ENCODE assay signal across 25 mouse cellular contexts in the genomic region with DNA sequence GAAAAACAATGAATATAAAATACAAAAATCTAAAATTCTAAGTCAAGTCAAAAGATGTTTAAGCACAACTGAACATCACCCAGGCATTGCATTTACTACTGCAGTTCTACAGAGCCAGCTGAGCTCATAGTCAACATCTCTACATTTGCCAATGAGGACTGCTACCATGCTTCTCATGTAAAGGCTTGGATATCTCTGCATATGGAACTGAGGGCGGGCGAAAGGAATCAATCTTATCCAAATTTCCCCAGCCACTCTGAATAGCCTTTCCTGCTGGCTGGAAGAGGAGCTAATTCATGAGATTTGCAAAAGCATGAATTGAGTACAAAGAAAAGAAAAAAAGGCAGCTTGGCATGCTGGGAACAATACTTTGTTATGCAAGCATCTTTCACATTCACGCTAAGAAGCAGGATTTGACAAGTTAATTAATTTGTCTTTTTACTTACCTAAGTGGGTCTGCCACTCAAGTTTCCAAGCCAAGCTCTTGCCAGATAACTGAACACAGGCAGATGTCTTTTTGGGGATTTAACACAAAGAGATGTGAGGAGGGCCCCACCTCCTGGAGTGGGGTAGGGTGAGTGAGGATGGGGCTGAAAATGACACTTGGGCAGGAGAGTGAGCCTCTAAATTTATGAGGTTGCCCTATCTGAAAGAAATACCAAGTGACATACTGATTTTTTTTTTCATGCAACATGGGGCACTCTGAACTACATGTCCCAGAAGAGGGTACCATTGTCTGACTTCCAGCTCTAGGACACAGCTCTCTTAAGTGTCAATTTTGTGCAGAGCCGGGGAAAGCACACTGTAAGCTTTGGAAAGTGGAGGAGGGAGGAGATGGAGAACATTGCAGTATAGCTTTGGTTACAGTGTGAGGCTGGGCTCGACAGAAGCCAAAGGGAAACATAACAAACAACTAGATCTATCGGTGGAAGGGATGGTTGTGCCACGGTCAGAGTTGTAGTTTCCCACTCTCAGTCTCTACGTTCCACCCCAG. TPM values are rescaled to one million over a fixed set of nuclear protein-coding genes. Genes with fewer than 3 reads are reported as not detected.
DNase-seq lines count a peak whose midpoint lies in the region; ATAC-seq lines count a peak whose summit lies in the region.
"Had no signal": no experiment of that assay in that cellular context is flagged by ENCODE, and none has a peak within 500 bp of the region (broad histone marks: within the 10 kb centered on the region; RNA-seq: fewer than 3 reads in every experiment).

No protein-coding gene starts in this region.

- no peaks in the 10 kb centered on the region for H3K36me3 ChIP-seq in hindbrain, embryonic 14.5 days (replicated peaks; ENCODE audit: control insufficient read depth, insufficient read depth)
- no peaks in the 10 kb centered on the region for H3K36me3 ChIP-seq in hindbrain, embryonic 16.5 days (ENCODE audit: control insufficient read depth, insufficient read depth, low read length)
- H3K36me3 ChIP-seq in forebrain, embryonic 13.5 days (ENCODE audit: poor library complexity, severe bottlenecking), result no peaks in the 10 kb centered on the region
- H3K36me3 ChIP-seq in midbrain, embryonic 14.5 days (ENCODE audit: control insufficient read depth, insufficient read depth, low read length), result no peaks in the 10 kb centered on the region
- H3K36me3 ChIP-seq in intestine, embryonic 15.5 days, result no peaks in the 10 kb centered on the region
- H3K36me3 ChIP-seq: embryonic facial prominence, embryonic 10.5 days; limb, embryonic 13.5 days; liver, embryonic 12.5 days had no signal

- H3K27me3 ChIP-seq in hindbrain, embryonic 14.5 days (ENCODE audit: control insufficient read depth, insufficient read depth, low read length), result no peaks in the 10 kb centered on the region
- H3K27me3 ChIP-seq in hindbrain, embryonic 16.5 days (replicated peaks; ENCODE audit: control insufficient read depth, insufficient read depth, low read length), result no peaks in the 10 kb centered on the region
- no peaks in the 10 kb centered on the region for H3K27me3 ChIP-seq in forebrain, embryonic 13.5 days
- no peaks in the 10 kb centered on the region for H3K27me3 ChIP-seq in midbrain, embryonic 14.5 days (ENCODE audit: control insufficient read depth, insufficient read depth, low read length)
- H3K27me3 ChIP-seq in intestine, embryonic 15.5 days (replicated peaks), result no peaks in the 10 kb centered on the region
- H3K27me3 ChIP-seq: CH12.LX; limb, embryonic 13.5 days; liver, embryonic 12.5 days had no signal

- no peak overlapping the region for H3K27ac ChIP-seq in hindbrain, embryonic 14.5 days
- no peak overlapping the region for H3K27ac ChIP-seq in hindbrain, embryonic 16.5 days (ENCODE audit: low read depth, low read length)
- H3K27ac ChIP-seq in forebrain, embryonic 13.5 days, result peak overlapping the region; percentile 63
- no peak overlapping the region for H3K27ac ChIP-seq in midbrain, embryonic 14.5 days (replicated peaks; ENCODE audit: low read depth, low read length)
- H3K27ac ChIP-seq in intestine, embryonic 15.5 days, result no peak overlapping the region
- H3K27ac ChIP-seq: embryonic facial prominence, embryonic 10.5 days; heart, adult 2 months; layer of hippocampus, adult 2 months; limb, embryonic 13.5 days; liver, embryonic 12.5 days; stomach, postnatal 0 days had no signal

- 0 out of 2 replicates have a peak, but pooled peaks have one; percentile 43 for ATAC-seq in hindbrain, embryonic 14.5 days (ENCODE audit: low FRiP score)
- no peak for ATAC-seq in hindbrain, embryonic 16.5 days
- ATAC-seq in forebrain, embryonic 13.5 days, result peak; percentile 89
- no peak for ATAC-seq in midbrain, embryonic 14.5 days (ENCODE audit: low FRiP score, low TSS enrichment)
- no peak for ATAC-seq in intestine, embryonic 15.5 days
- ATAC-seq: liver, embryonic 12.5 days had no signal

- no peak for DNase-seq in hindbrain, embryonic 14.5 days (ENCODE audit: low spot score)
- peak; percentile 57 for DNase-seq in R1 (ENCODE audit: low read depth, low spot score)
- peak; percentile 47 for DNase-seq in midbrain, embryonic 14.5 days
- DNase-seq in adrenal gland, postnatal 25 days, result no peak
- DNase-seq: adrenal gland, postnatal 10 days; B cell, adult 2 months; cerebellum, adult 11 months; cerebellum, adult 9-11 months; gastrocnemius, postnatal 36 days; heart, adult 2 months; heart, postnatal 36 days; kidney, postnatal 25 days; lung, adult 18-20 months; lung, postnatal 10 days had no signal

- H3K9ac ChIP-seq in hindbrain, embryonic 14.5 days, result no peak overlapping the region
- no peak overlapping the region for H3K9ac ChIP-seq in hindbrain, embryonic 16.5 days (ENCODE audit: low read depth, low read length)
- no peak overlapping the region for H3K9ac ChIP-seq in forebrain, embryonic 13.5 days
- H3K9ac ChIP-seq in midbrain, embryonic 14.5 days (replicated peaks; ENCODE audit: low read length), result no peak overlapping the region
- no peak overlapping the region for H3K9ac ChIP-seq in intestine, embryonic 15.5 days
- H3K9ac ChIP-seq: limb, embryonic 13.5 days; liver, embryonic 12.5 days had no signal

- H3K4me1 ChIP-seq in hindbrain, embryonic 14.5 days (replicated peaks; ENCODE audit: control insufficient read depth, insufficient read depth, low read length), result no peaks in the 10 kb centered on the region
- no peaks in the 10 kb centered on the region for H3K4me1 ChIP-seq in hindbrain, embryonic 16.5 days (ENCODE audit: control insufficient read depth, insufficient read depth, low read depth, low read length)
- peaks cover 12% of the 10 kb centered on the region for H3K4me1 ChIP-seq in forebrain, embryonic 13.5 days
- no peaks in the 10 kb centered on the region for H3K4me1 ChIP-seq in midbrain, embryonic 14.5 days (ENCODE audit: control insufficient read depth, insufficient read depth, low read length)
- no peaks in the 10 kb centered on the region for H3K4me1 ChIP-seq in intestine, embryonic 15.5 days (replicated peaks)
- H3K4me1 ChIP-seq: embryonic facial prominence, embryonic 10.5 days; limb, embryonic 13.5 days had no signal

- 38% methylated on average over 8 of the region's 8 CpGs for WGBS in hindbrain, embryonic 14.5 days
- 39% methylated on average over 8 of the region's 8 CpGs for WGBS in hindbrain, embryonic 16.5 days
- 37% methylated on average over 8 of the region's 8 CpGs for WGBS in forebrain, embryonic 13.5 days
- 44% methylated on average over 8 of the region's 8 CpGs for WGBS in midbrain, embryonic 14.5 days
- WGBS in intestine, embryonic 15.5 days, result 75% methylated on average over 8 of the region's 8 CpGs

- no peaks in the 10 kb centered on the region for H3K9me3 ChIP-seq in hindbrain, embryonic 14.5 days (ENCODE audit: control insufficient read depth, low read length)
- no peaks in the 10 kb centered on the region for H3K9me3 ChIP-seq in hindbrain, embryonic 16.5 days (ENCODE audit: control insufficient read depth, low read length)
- H3K9me3 ChIP-seq in forebrain, embryonic 13.5 days (replicated peaks), result no peaks in the 10 kb centered on the region
- H3K9me3 ChIP-seq in midbrain, embryonic 14.5 days (ENCODE audit: control insufficient read depth, low read length), result no peaks in the 10 kb centered on the region
- H3K9me3 ChIP-seq in intestine, embryonic 15.5 days, result no peaks in the 10 kb centered on the region
- H3K9me3 ChIP-seq: embryonic facial prominence, embryonic 10.5 days; liver, embryonic 12.5 days had no signal

- H3K4me2 ChIP-seq in hindbrain, embryonic 14.5 days (replicated peaks), result no peak overlapping the region
- H3K4me2 ChIP-seq in hindbrain, embryonic 16.5 days (ENCODE audit: low read length), result no peak overlapping the region
- H3K4me2 ChIP-seq in forebrain, embryonic 13.5 days, result no peak overlapping the region
- no peak overlapping the region for H3K4me2 ChIP-seq in midbrain, embryonic 14.5 days (ENCODE audit: low read length)
- H3K4me2 ChIP-seq in intestine, embryonic 15.5 days (replicated peaks), result no peak overlapping the region
- H3K4me2 ChIP-seq: limb, embryonic 13.5 days; liver, embryonic 12.5 days had no signal

- no peak overlapping the region for H3K4me3 ChIP-seq in hindbrain, embryonic 14.5 days (replicated peaks; ENCODE audit: low read length)
- no peak overlapping the region for H3K4me3 ChIP-seq in hindbrain, embryonic 16.5 days (ENCODE audit: low read length)
- no peak overlapping the region for H3K4me3 ChIP-seq in forebrain, embryonic 13.5 days
- no peak overlapping the region for H3K4me3 ChIP-seq in midbrain, embryonic 14.5 days (replicated peaks; ENCODE audit: low read depth, low read length)
- H3K4me3 ChIP-seq in intestine, embryonic 15.5 days (replicated peaks), result no peak overlapping the region
- H3K4me3 ChIP-seq: embryonic facial prominence, embryonic 10.5 days; heart, adult 2 months; layer of hippocampus, adult 2 months; limb, embryonic 13.5 days; liver, embryonic 12.5 days had no signal

RNA-seq across cellular contexts. Expression of a gene that starts 12.4 kb away (rescaled TPM):
- 0.48 and 0.60 TPM in 2 replicates for polyA plus RNA-seq in hindbrain, embryonic 14.5 days (2014; fragmentation: Nextera tagmentation; extraction: Ambion mirVana)
- polyA plus RNA-seq in hindbrain, embryonic 16.5 days (2015; fragmentation: Nextera tagmentation; extraction: Ambion mirVana), result 0.28 and 0.35 TPM in 2 replicates
- 0.39 and 0.47 TPM in 2 replicates for polyA plus RNA-seq in forebrain, embryonic 13.5 days (2015; fragmentation: Nextera tagmentation; extraction: Ambion mirVana)
- 0.49 and 0.66 TPM in 2 replicates for polyA plus RNA-seq in midbrain, embryonic 14.5 days (2014; fragmentation: Nextera tagmentation; extraction: Ambion mirVana)
- not detected in 2 replicates for total RNA-seq in adrenal gland, postnatal 25 days (2021)
- polyA plus RNA-seq in intestine, embryonic 15.5 days (2015; fragmentation: Nextera tagmentation; extraction: Ambion mirVana), result 0.11 and 0.29 TPM in 2 replicates
- total RNA-seq: adrenal gland, postnatal 10 days; CH12.LX; gastrocnemius, postnatal 36 days; heart, adult 2 months; heart, postnatal 36 days; layer of hippocampus, adult 2 months; left cerebral cortex, postnatal 25 days had no signal
- polyA plus RNA-seq: heart, adult 2 months; small intestine, adult 2 months had no signal

RNA-seq across cellular contexts. Expression of a gene that starts 15.1 kb away (rescaled TPM):
- 8.2 and 8.5 TPM in 2 replicates for polyA plus RNA-seq in hindbrain, embryonic 14.5 days (2014; fragmentation: Nextera tagmentation; extraction: Ambion mirVana)
- 4.6 and 7.2 TPM in 2 replicates for polyA plus RNA-seq in hindbrain, embryonic 16.5 days (2015; fragmentation: Nextera tagmentation; extraction: Ambion mirVana)
- polyA plus RNA-seq in forebrain, embryonic 13.5 days (2015; fragmentation: Nextera tagmentation; extraction: Ambion mirVana), result 7.0 and 7.5 TPM in 2 replicates
- polyA plus RNA-seq in midbrain, embryonic 14.5 days (2014; fragmentation: Nextera tagmentation; extraction: Ambion mirVana), result 9.2 and 9.4 TPM in 2 replicates
- total RNA-seq in adrenal gland, postnatal 25 days (2021), result 63.7 and 97.1 TPM in 2 replicates
- 3.7 and 4.3 TPM in 2 replicates for polyA plus RNA-seq in intestine, embryonic 15.5 days (2015; fragmentation: Nextera tagmentation; extraction: Ambion mirVana)

Comparison
In these comparisons a context has a peak if more than half of its experiments do, and no peak if none do; other contexts are left out.
1. ATAC-seq: peak in hindbrain, embryonic 14.5 days (single experiment) and forebrain, embryonic 13.5 days (single experiment); none in hindbrain, embryonic 16.5 days (single experiment), midbrain, embryonic 14.5 days (single experiment) and intestine, embryonic 15.5 days (single experiment).
2. DNase-seq: peak in R1 (single experiment) and midbrain, embryonic 14.5 days (single experiment); none in hindbrain, embryonic 14.5 days (single experiment) and adrenal gland, postnatal 25 days (single experiment).